Mouse (Mus musculus) olfactory bulb, adult 2 months (tissue): ENCODE data around the gene Prkar2b.

ENCODE experiments used
- CTCF ChIP-seq: fragments of 200-500 bp; IDR thresholded peaks from 2 replicates; pipeline ENCODE4 v1.5.1; 2012; ENCODE audit warnings: low read depth, mild to moderate bottlenecking, low read length, moderate library complexity; ENCODE audit not compliant: insufficient read depth
- POLR2A ChIP-seq: fragments of 200-500 bp; IDR thresholded peaks from 2 replicates; pipeline ENCODE4 v1.6.1; 2012; ENCODE audit warnings: mild to moderate bottlenecking, low read depth, low read length, moderate library complexity; ENCODE audit not compliant: insufficient read depth

DNA sequence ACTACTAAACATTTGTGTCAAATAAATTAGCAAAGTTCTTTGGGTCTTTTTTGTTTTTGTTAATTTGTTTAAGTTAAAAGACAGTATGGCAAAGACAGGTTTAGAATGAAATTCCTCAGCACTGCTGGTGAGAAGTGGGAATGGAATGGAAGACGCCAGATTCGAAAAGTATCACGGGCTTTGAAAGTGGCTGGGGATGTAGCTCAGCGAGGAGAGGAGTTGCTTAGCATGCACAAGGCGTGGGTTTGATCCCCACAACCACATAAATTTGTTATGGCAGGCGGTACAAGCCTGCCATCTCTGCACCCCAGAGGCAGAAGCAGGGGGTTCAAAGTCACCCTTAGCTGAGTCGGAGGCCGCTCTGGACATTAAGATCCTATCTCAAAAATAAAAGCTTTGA lies 54.1 kb downstream of the Prkar2b start:
- TF ChIP-seq CTCF = no peak
- no peak for TF ChIP-seq POLR2A
